Mouse (Mus musculus): Measurements from ENCODE around the gene Fam172a. TPM values are rescaled to one million over a fixed set of nuclear protein-coding genes. Genes with fewer than 3 reads are reported as not detected.

Fam172a gene
- total RNA-seq, 2 experiments from 2014 or later: 35.6 to 35.8 TPM

GRCm38 (mm10) chr13:78196236-78196796, 494.5 kb downstream of the Fam172a start:
- DNase-seq (ENCODE audit: extremely low spot score in 1 of 2, low spot score in 2 of 2): no peak
- intact Hi-C loops (cut with DNase I): no loop called here
- H3K27ac ChIP-seq: peak overlapping the region; percentile 97
- peak overlapping the region; percentile 83 for H3K4me3 ChIP-seq
- no peak for TF ChIP-seq CTCF (IDR thresholded peaks at IDR 0.05)

GRCm38 (mm10) chr13:78197286-78197818, 495.5 kb downstream of the Fam172a start:
- H3K4me3 ChIP-seq: peak overlapping the region; percentile 83
- no peak for TF ChIP-seq CTCF (IDR thresholded peaks at IDR 0.05)
- peak overlapping the region; percentile 97 for H3K27ac ChIP-seq
- intact Hi-C loops (cut with DNase I): no loop called here
- no peak for DNase-seq (ENCODE audit: extremely low spot score in 1 of 2, low spot score in 2 of 2)

GRCm38 (mm10) chr13:78197819-78198390, 496.1 kb downstream of the Fam172a start:
- no peak for TF ChIP-seq CTCF (IDR thresholded peaks at IDR 0.05)
- intact Hi-C loops (cut with DNase I): no loop called here
- H3K27ac ChIP-seq: peak overlapping the region; percentile 97
- DNase-seq (ENCODE audit: extremely low spot score in 1 of 2, low spot score in 2 of 2): no peak
- H3K4me3 ChIP-seq: peak overlapping the region; percentile 83

GRCm38 (mm10) chr13:78198391-78198870, 496.6 kb downstream of the Fam172a start:
- DNase-seq (ENCODE audit: extremely low spot score in 1 of 2, low spot score in 2 of 2): no peak
- peak overlapping the region; percentile 83 for H3K4me3 ChIP-seq
- intact Hi-C loops (cut with DNase I): no loop called here
- peak overlapping the region; percentile 97 for H3K27ac ChIP-seq
- TF ChIP-seq CTCF (IDR thresholded peaks at IDR 0.05): no peak

GRCm38 (mm10) chr13:78198871-78199641, 497.2 kb downstream of the Fam172a start:
- peak in 1 of 2 experiments; percentile 63 for DNase-seq (ENCODE audit: extremely low spot score in 1 of 2, low spot score in 2 of 2)
- H3K27ac ChIP-seq: peak overlapping the region; percentile 97
- peak overlapping the region; percentile 83 for H3K4me3 ChIP-seq
- intact Hi-C loops (cut with DNase I): no loop called here
- TF ChIP-seq CTCF (IDR thresholded peaks at IDR 0.05): no peak

- intact Hi-C loops (cut with DNase I): loop anchor here (2.0 to 5.0 kb wide), 6 partner anchors 228 to 1643 kb away; no protein-coding TSS in a partner anchor
- Histone ChIP-seq H3K27ac (peak within 1 kb of the TSS; percentile 97), H3K4me3 (peak within 1 kb of the TSS; percentile 83)
- no peak for TF ChIP-seq CTCF (IDR thresholded peaks at IDR 0.05)
- DNase-seq (ENCODE audit: extremely low spot score in 1 of 2, low spot score in 2 of 2): no peak
These were observed 497.9 kb downstream of the Fam172a start, which contains the start of gene Nr2f1 for GRCm38 (mm10) chr13:78199642-78200160. Gene Nr2f1, minus strand, starts transcription at chr13:78199757.

GRCm38 (mm10) chr13:78200407-78200806, 498.6 kb downstream of the Fam172a start:
- intact Hi-C loops (cut with DNase I): loop anchor here (2.0 to 5.0 kb wide), 6 partner anchors 227 to 1642 kb away; no protein-coding TSS in a partner anchor
- TF ChIP-seq CTCF (IDR thresholded peaks at IDR 0.05): no peak
- Histone ChIP-seq H3K4me3 (peak overlapping the region; percentile 83), H3K27ac (peak overlapping the region; percentile 74)
- DNase-seq (ENCODE audit: extremely low spot score in 1 of 2, low spot score in 2 of 2): peak in 1 of 2 experiments; percentile 58

- Histone ChIP-seq H3K27ac (peak overlapping the region; percentile 99), H3K4me3 (peak overlapping the region; percentile 83)
- intact Hi-C loops (cut with DNase I): loop anchor here (2.0 to 5.0 kb wide), 6 partner anchors 226 to 1641 kb away; no protein-coding TSS in a partner anchor
- peak; percentile 92 to 94 for DNase-seq (ENCODE audit: extremely low spot score in 1 of 2, low spot score in 2 of 2)
- TF ChIP-seq CTCF (IDR thresholded peaks at IDR 0.05): peak; percentile 84
These were observed 499.4 kb downstream of the Fam172a start for GRCm38 (mm10) chr13:78200991-78201870.

GRCm38 (mm10) chr13:78201871-78202565, 500.2 kb downstream of the Fam172a start:
- Histone ChIP-seq H3K4me3 (peak overlapping the region; percentile 65), H3K27ac (peak overlapping the region; percentile 99)
- no peak for DNase-seq (ENCODE audit: extremely low spot score in 1 of 2, low spot score in 2 of 2)
- no peak for TF ChIP-seq CTCF (IDR thresholded peaks at IDR 0.05)
- intact Hi-C loops (cut with DNase I): loop anchor here (2.0 to 5.0 kb wide), 7 partner anchors 225 to 1640 kb away; no protein-coding TSS in a partner anchor

All from left cerebral cortex, adult 2 months (tissue).